Comparison of ENCODE assay signal across 7 mouse cellular contexts in genomic region chr3:146345308-146345780, GRCm38 (mm10). TPM values are rescaled to one million over a fixed set of nuclear protein-coding genes. Genes with fewer than 3 reads are reported as not detected.
DNase-seq lines count a peak whose midpoint lies in the region; ATAC-seq and TF ChIP-seq lines count a peak whose summit lies in the region.

No protein-coding gene starts in this region.

- H3K27ac ChIP-seq in cerebellum, adult 2 months (ENCODE audit: insufficient read depth, low read length) = no peak overlapping the region
- H3K27ac ChIP-seq in hindbrain, embryonic 13.5 days = peak overlapping the region; percentile 86

- peak overlapping the region; percentile 57 for H3K4me2 ChIP-seq in hindbrain, embryonic 13.5 days

- 3% methylated on average over 18 of the region's 18 CpGs for WGBS in cerebellum, adult 2 months
- WGBS in hindbrain, embryonic 13.5 days = 4% methylated on average over 18 of the region's 18 CpGs

- H3K27me3 ChIP-seq in cerebellum, adult 2 months (ENCODE audit: control insufficient read depth, insufficient read depth, low read length) = no peaks in the 10 kb centered on the region
- H3K27me3 ChIP-seq in hindbrain, embryonic 13.5 days = peaks cover 24% of the 10 kb centered on the region; the same call in 1 of the 2 replicates
- H3K27me3 ChIP-seq in megakaryocyte, embryonic 14.5 days (replicated peaks) = peaks cover 30% of the 10 kb centered on the region

- H3K36me3 ChIP-seq in hindbrain, embryonic 13.5 days = no peaks in the 10 kb centered on the region
- H3K36me3 ChIP-seq in megakaryocyte, embryonic 14.5 days (replicated peaks; ENCODE audit: low read length) = no peaks in the 10 kb centered on the region

- H3K9me3 ChIP-seq in hindbrain, embryonic 13.5 days = no peaks in the 10 kb centered on the region
- peaks cover 10% of the 10 kb centered on the region for H3K9me3 ChIP-seq in megakaryocyte, embryonic 14.5 days

- ATAC-seq in hindbrain, embryonic 13.5 days (ENCODE audit: low FRiP score) = peak; percentile 79

- peak; percentile 98 for TF ChIP-seq CTCF in cerebellum, adult 2 months (IDR thresholded peaks at IDR 0.05; ENCODE audit: borderline replicate concordance, insufficient read depth, low read depth, low read length)

- no peak for TF ChIP-seq POLR2A in cerebellum, adult 2 months (IDR thresholded peaks at IDR 0.05; ENCODE audit: borderline replicate concordance, insufficient read depth, low read length)

- peak; percentile 81 for DNase-seq in ZHBTc4 (ENCODE audit: low read depth, low spot score)
- peak; percentile 71 to 75 for DNase-seq in cerebellum, adult 2 months
- peak; percentile 76 for DNase-seq in forelimb bud, embryonic 11.5 days (ENCODE audit: low read depth, low spot score)
- peak; percentile 27 to 69 for DNase-seq in left cerebral cortex, adult 9 months (ENCODE audit: low spot score in 2 of 2)
- DNase-seq in right cerebral cortex, postnatal 14 days = peak; percentile 67

- peak overlapping the region; percentile 54 for H3K4me3 ChIP-seq in cerebellum, adult 2 months (replicated peaks; ENCODE audit: insufficient read depth, low read depth, low read length)
- peak overlapping the region; percentile 33 for H3K4me3 ChIP-seq in hindbrain, embryonic 13.5 days
- H3K4me3 ChIP-seq in megakaryocyte, embryonic 14.5 days (replicated peaks) = peak overlapping the region; percentile 82

- peak overlapping the region; percentile 69 for H3K9ac ChIP-seq in hindbrain, embryonic 13.5 days

- H3K4me1 ChIP-seq in cerebellum, adult 2 months (ENCODE audit: control insufficient read depth, insufficient read depth, low read length) = no peaks in the 10 kb centered on the region
- peaks cover 25% of the 10 kb centered on the region for H3K4me1 ChIP-seq in hindbrain, embryonic 13.5 days (replicated peaks)
- peaks cover 23% of the 10 kb centered on the region for H3K4me1 ChIP-seq in megakaryocyte, embryonic 14.5 days

RNA-seq across cellular contexts. Expression of gene Ssx2ip, which starts 59.1 kb away (rescaled TPM):
- 33.2 and 33.5 TPM in 2 replicates for polyA plus RNA-seq in cerebellum, adult 2 months (2012; rRNA removed)
- 13.3 and 14.4 TPM in 2 replicates for polyA plus RNA-seq in hindbrain, embryonic 13.5 days (2015; fragmentation: Nextera tagmentation; extraction: Ambion mirVana)
- 0.51 and 10.1 TPM in 2 replicates for polyA plus RNA-seq in megakaryocyte, embryonic 14.5 days (2012; ENCODE audit: insufficient read depth, low replicate concordance)
